Mouse (Mus musculus) limb, embryonic 11.5 days (tissue): ENCODE results near the gene Cd2ap. TPM values are rescaled to one million over a fixed set of nuclear protein-coding genes. Genes with fewer than 3 reads are reported as not detected.

Experiments
- ATAC-seq: fragments of 200-750 bp; cut with Nextera tagmentation; 2 replicates; pipeline ENCODE4 v1.8.0; 2017; ENCODE audit warnings: low read depth; ENCODE audit not compliant: insufficient number of reproducible peaks, low FRiP score, low TSS enrichment
- DNase-seq: peaks from one replicate; pipeline ENCODE4 v3.0.0-alpha.2; 2015; ENCODE audit warnings: low spot score
- H3K27ac ChIP-seq: fragments of 300-500 bp; sonication (generic); replicated peaks from 2 replicates; pipeline ENCODE4 v1.5.1; 2014; ENCODE audit warnings: low read depth, mild to moderate bottlenecking, low read length
- H3K27me3 ChIP-seq: fragments of 300-500 bp; sonication (generic); 2 replicates; pipeline ENCODE4 v1.6.1; 2014; ENCODE audit warnings: mild to moderate bottlenecking, low read length, mixed read lengths; ENCODE audit not compliant: control insufficient read depth, insufficient read depth
- H3K36me3 ChIP-seq: fragments of 300-500 bp; sonication (generic); 2 replicates; pipeline ENCODE4 v1.6.1; 2014; ENCODE audit warnings: mild to moderate bottlenecking, low read length, moderate library complexity, mixed read lengths; ENCODE audit not compliant: control insufficient read depth, insufficient read depth
- H3K4me1 ChIP-seq: fragments of 300-500 bp; sonication (generic); 2 replicates; pipeline ENCODE4 v1.6.1; 2014; ENCODE audit warnings: low read length, mixed read lengths; ENCODE audit not compliant: control insufficient read depth, insufficient read depth
- H3K4me2 ChIP-seq: fragments of 300-500 bp; sonication (generic); 2 replicates; pipeline ENCODE4 v1.6.1; 2014; ENCODE audit warnings: low read depth, mild to moderate bottlenecking, moderate library complexity; ENCODE audit not compliant: severe bottlenecking
- H3K4me3 ChIP-seq: fragments of 300-500 bp; sonication (generic); 2 replicates; pipeline ENCODE4 v1.5.1; 2014; ENCODE audit warnings: low read depth, low read length
- H3K9ac ChIP-seq: fragments of 300-500 bp; sonication (generic); 2 replicates; pipeline ENCODE4 v1.6.1; 2014; ENCODE audit warnings: mild to moderate bottlenecking, low read length
- H3K9me3 ChIP-seq: fragments of 300-500 bp; sonication (generic); 2 replicates; pipeline ENCODE4 v1.6.1; 2016; ENCODE audit warnings: low read length; ENCODE audit not compliant: control insufficient read depth
- WGBS: fragments of 180-500 bp; shearing (Covaris S2); extraction: QIAGEN DNeasy Blood & Tissue Kit; methylation state at CpG from one replicate; pipeline ENCODE4 v1.1.7; 2014; 5-methylcytosine and 5-hydroxymethylcytosine counted together
- polyA plus RNA-seq: library from polyadenylated mRNA; unstranded; fragments of >200 nt; fragmentation: Nextera tagmentation; extraction: Ambion mirVana; gene quantifications from 2 replicates; pipeline ENCODE4 v1.2.1, GENCODE M21; 2014

Cd2ap gene
- polyA plus RNA-seq, 1 experiment from 2014 or later = 20.0 TPM

DNA sequence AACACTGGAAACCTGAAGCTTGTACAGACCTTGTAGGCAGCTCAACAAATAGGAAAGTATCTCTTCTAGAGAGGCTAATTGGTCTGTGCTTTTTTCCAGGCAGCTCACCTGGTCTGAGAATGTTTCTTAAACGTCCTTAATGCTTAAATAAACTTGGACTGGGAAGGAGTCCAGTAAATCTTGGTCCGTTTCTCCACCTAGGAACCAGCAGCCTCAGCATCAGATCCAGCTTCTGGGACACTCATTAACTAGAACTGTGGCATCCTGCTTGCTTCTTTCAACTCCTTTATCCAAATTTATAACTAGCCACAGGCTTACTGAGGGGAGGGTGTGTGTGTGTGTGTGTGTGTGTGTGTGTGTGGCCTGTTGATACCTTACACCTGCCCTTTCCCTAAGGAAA, 122.7 kb downstream of the Cd2ap start:
- DNase-seq = no peak
- H3K27ac ChIP-seq = no peak overlapping the region
- no peak overlapping the region for H3K9ac ChIP-seq
- 68% methylated on average over 2 of the region's 2 CpGs for WGBS
- no peak overlapping the region for H3K4me2 ChIP-seq
- H3K4me1 ChIP-seq = no peaks in the 10 kb centered on the region
- no peaks in the 10 kb centered on the region for H3K36me3 ChIP-seq
- no peak for ATAC-seq
- no peaks in the 10 kb centered on the region for H3K9me3 ChIP-seq
- H3K27me3 ChIP-seq = no peaks in the 10 kb centered on the region
- no peak overlapping the region for H3K4me3 ChIP-seq

DNA sequence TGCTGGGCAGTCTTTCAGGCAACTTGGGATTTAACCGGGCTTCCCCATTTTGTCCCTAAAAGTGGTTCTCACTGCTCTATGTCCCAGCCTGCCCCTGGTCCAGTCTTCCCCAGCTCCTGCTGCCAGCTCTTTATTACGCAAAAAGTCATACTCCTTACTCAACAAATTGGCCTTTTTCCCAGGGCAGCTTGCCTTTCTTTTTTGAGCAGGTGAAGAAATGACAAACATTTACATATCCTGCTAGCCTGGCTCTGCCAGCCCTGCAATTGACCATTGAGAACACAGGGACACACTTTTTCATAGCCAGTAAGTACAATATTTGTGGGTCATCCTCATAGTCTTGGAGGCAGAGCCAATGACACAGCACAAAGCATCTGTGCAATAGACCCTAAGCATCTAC, 124.3 kb downstream of the Cd2ap start:
- WGBS = 95% methylated on average over 2 of the region's 2 CpGs

DNA sequence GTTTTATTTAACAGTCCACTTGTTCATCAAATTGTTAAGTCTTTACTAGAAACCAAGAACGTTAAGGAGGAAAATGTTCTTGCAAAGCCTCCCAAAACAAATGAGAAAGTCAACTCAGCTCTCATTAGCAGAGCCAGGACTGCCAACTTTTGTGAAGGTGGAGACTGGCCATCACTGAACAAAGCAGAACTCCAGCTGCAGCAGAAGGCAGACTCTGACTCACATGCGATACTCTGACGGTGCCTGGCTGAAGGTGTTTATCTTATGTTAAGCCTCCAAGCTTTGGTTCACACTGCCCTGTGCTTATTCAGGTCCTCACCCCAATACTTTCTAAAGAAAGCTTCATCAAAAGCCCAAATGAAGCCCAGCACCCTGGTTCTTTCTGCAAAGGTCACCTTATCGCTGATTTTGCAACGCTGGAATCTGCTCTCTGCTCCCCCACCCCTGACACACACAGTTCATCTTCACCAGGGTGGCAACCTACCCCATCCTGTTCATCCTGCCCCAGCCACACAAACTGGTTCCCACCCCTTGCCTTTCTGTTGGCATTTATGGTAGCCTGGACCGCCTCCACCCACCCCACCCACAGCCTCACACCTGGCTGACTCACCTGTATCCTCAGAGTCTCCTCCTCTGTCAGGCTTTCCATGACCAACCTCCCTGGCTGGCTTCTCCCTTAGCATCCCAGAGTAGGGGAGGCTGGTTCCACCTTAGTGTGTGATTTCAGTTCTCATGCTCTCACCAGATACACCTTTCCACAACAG, 130.6 kb downstream of the Cd2ap start:
- Histone ChIP-seq H3K9me3 (no peaks in the 10 kb centered on the region), H3K27me3 (no peaks in the 10 kb centered on the region), H3K27ac (no peak overlapping the region), H3K4me1 (no peaks in the 10 kb centered on the region), H3K9ac (no peak overlapping the region), H3K36me3 (no peaks in the 10 kb centered on the region), H3K4me3 (no peak overlapping the region), H3K4me2 (no peak overlapping the region)
- 76% methylated on average over 6 of the region's 6 CpGs for WGBS
- DNase-seq (no peak), ATAC-seq (no peak)

More for the DNA sequence above, 124.3 kb downstream of the Cd2ap start:
- Histone ChIP-seq H3K4me2 (no peak overlapping the region), H3K9ac (no peak overlapping the region), H3K36me3 (no peaks in the 10 kb centered on the region), H3K4me1 (no peaks in the 10 kb centered on the region), H3K4me3 (no peak overlapping the region), H3K27ac (no peak overlapping the region), H3K27me3 (no peaks in the 10 kb centered on the region), H3K9me3 (no peaks in the 10 kb centered on the region)
- ATAC-seq (no peak), DNase-seq (no peak)

Other genes with a start within 250 kb of the Cd2ap start
- 0.16 TPM in 1 of 2 replicates, not detected in the other for gene Adgrf4, start 184.4 kb downstream of the Cd2ap start, polyA plus RNA-seq
- gene Adgrf2, start 134.5 kb downstream of the Cd2ap start, polyA plus RNA-seq = 0.04 and 0.13 TPM in 2 replicates
- gene Tnfrsf21, start 139.9 kb upstream of the Cd2ap start, polyA plus RNA-seq = 15.6 and 16.6 TPM in 2 replicates